Mouse (Mus musculus) kidney, postnatal 0 days (tissue): ENCODE data around the gene Mtg1. TPM values are rescaled to one million over a fixed set of nuclear protein-coding genes. Genes with fewer than 3 reads are reported as not detected.
"Not testable (repeated sequence)": the region's sequence is repeated elsewhere in the genome, so short reads cannot be mapped to it uniquely, and the experiment has no call there.

ENCODE experiments used
- ATAC-seq: fragments of 200-750 bp; cut with Nextera tagmentation; replicated peaks from 2 replicates; pipeline ENCODE4 v1.8.0; 2017; ENCODE audit warnings: low read depth, moderate number of reproducible peaks, moderate TSS enrichment, moderate library complexity; ENCODE audit not compliant: low FRiP score
- DNase-seq: peaks from one replicate; pipeline ENCODE4 v3.0.0-alpha.2; 2016; ENCODE audit warnings: low spot score
- H3K27ac ChIP-seq: fragments of 300-500 bp; sonication (generic); 2 replicates; pipeline ENCODE4 v1.5.1; 2014; ENCODE audit warnings: mild to moderate bottlenecking
- H3K27me3 ChIP-seq: fragments of 300-500 bp; sonication (generic); 2 replicates; pipeline ENCODE4 v1.6.1; 2014; ENCODE audit warnings: low read length, mixed read lengths; ENCODE audit not compliant: insufficient read depth
- H3K36me3 ChIP-seq: fragments of 300-500 bp; sonication (generic); 2 replicates; pipeline ENCODE4 v1.6.1; 2014; ENCODE audit warnings: low read length, mixed read lengths; ENCODE audit not compliant: insufficient read depth
- H3K4me1 ChIP-seq: fragments of 300-500 bp; sonication (generic); replicated peaks from 2 replicates; pipeline ENCODE4 v1.6.1; 2014; ENCODE audit warnings: antibody characterized with exemption, low read length, mixed read lengths; ENCODE audit not compliant: insufficient read depth
- H3K4me2 ChIP-seq: fragments of 300-500 bp; sonication (generic); 2 replicates; pipeline ENCODE4 v1.6.1; 2014; ENCODE audit warnings: mild to moderate bottlenecking, low read length, moderate library complexity, mixed read lengths
- H3K4me3 ChIP-seq: fragments of 300-500 bp; sonication (generic); replicated peaks from 2 replicates; pipeline ENCODE4 v1.5.1; 2014; ENCODE audit warnings: low read depth, low read length
- H3K9ac ChIP-seq: fragments of 300-500 bp; sonication (generic); 2 replicates; pipeline ENCODE4 v1.6.1; 2014; ENCODE audit warnings: low read depth, low read length
- H3K9me3 ChIP-seq: fragments of 300-500 bp; sonication (generic); replicated peaks from 2 replicates; pipeline ENCODE4 v1.6.1; 2016; ENCODE audit warnings: low read length, inconsistent platforms, mixed read lengths
- CTCF ChIP-seq: IDR thresholded peaks from 2 replicates; pipeline ENCODE4 v1.5.1; 2016; ENCODE audit warnings: antibody characterized with exemption, low read depth, mild to moderate bottlenecking, moderate library complexity
- WGBS: fragments of 180-500 bp; shearing (Covaris S2); extraction: QIAGEN DNeasy Blood & Tissue Kit; methylation state at CpG from one replicate; pipeline ENCODE4 v1.1.7; 2014; 5-methylcytosine and 5-hydroxymethylcytosine counted together
- polyA plus RNA-seq: library from polyadenylated mRNA; unstranded; fragments of >200 nt; fragmentation: Nextera tagmentation; extraction: Ambion mirVana; gene quantifications from 2 replicates; pipeline ENCODE4 v1.2.1, GENCODE M21; 2015

Gene Mtg1
- polyA plus RNA-seq, 1 experiment from 2014 or later = 29.9 TPM

GRCm38 (mm10) chr7:140126022-140126350 is 11.4 kb upstream of the Mtg1 start:
- TF ChIP-seq CTCF = no peak
- Histone ChIP-seq H3K4me1 (no peaks in the 10 kb centered on the region; the same call in 1 of the 2 replicates), H3K9me3 (no peaks in the 10 kb centered on the region), H3K4me2 (peak overlapping the region; percentile 86), H3K27me3 (no peaks in the 10 kb centered on the region), H3K4me3 (peak overlapping the region; percentile 84), H3K27ac (peak overlapping the region; percentile 73), H3K9ac (peak overlapping the region; percentile 91), H3K36me3 (peaks cover 12% of the 10 kb centered on the region; the same call in 1 of the 2 replicates)
- no peak; the same call in none of the 2 replicates for ATAC-seq
- DNase-seq = no peak
- 12% methylated on average over 5 of the region's 5 CpGs for WGBS

- Histone ChIP-seq H3K4me3 (no peak overlapping the region), H3K4me1 (no peaks in the 10 kb centered on the region; the same call in 1 of the 2 replicates), H3K27me3 (no peaks in the 10 kb centered on the region), H3K4me2 (no peak overlapping the region), H3K9ac (no peak overlapping the region), H3K27ac (no peak overlapping the region), H3K36me3 (peaks cover 12% of the 10 kb centered on the region; the same call in 1 of the 2 replicates), H3K9me3 (no peaks in the 10 kb centered on the region)
- 94% methylated on average over 3 of the region's 3 CpGs for WGBS
- ATAC-seq (no peak), DNase-seq (no peak)
- no peak for TF ChIP-seq CTCF
Measured at GRCm38 (mm10) chr7:140126934-140127333, 10.4 kb upstream of the Mtg1 start.

DNA sequence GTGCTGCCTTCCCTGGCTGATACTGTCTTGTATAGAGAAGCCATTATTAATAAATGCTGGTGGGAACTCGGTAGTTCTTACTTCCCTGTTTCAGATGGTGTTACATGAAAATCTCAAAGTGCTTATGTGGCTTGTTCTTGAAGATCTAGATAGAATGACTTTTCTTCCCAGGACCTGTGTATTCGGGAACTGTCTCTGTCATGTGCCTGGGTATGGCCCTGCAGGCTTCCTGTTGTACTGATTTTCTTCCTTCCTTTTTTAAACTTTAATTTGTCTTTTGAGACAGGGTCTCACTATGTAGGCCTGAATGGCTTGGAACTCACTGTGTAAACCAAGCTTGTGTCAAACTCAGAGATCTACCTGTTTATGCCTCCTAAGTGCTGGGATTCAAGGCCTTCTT is 9.5 kb upstream of the Mtg1 start:
- peaks cover 12% of the 10 kb centered on the region; the same call in 1 of the 2 replicates for H3K36me3 ChIP-seq
- no peaks in the 10 kb centered on the region for H3K27me3 ChIP-seq
- H3K27ac ChIP-seq = no peak overlapping the region
- no peak overlapping the region for H3K4me2 ChIP-seq
- H3K4me3 ChIP-seq = no peak overlapping the region
- H3K9ac ChIP-seq = no peak overlapping the region
- 81% methylated on average over 2 of the region's 2 CpGs for WGBS
- ATAC-seq = no peak
- H3K9me3 ChIP-seq = no peaks in the 10 kb centered on the region
- DNase-seq = no peak
- H3K4me1 ChIP-seq = no peaks in the 10 kb centered on the region; the same call in 1 of the 2 replicates
- no peak for TF ChIP-seq CTCF

DNA sequence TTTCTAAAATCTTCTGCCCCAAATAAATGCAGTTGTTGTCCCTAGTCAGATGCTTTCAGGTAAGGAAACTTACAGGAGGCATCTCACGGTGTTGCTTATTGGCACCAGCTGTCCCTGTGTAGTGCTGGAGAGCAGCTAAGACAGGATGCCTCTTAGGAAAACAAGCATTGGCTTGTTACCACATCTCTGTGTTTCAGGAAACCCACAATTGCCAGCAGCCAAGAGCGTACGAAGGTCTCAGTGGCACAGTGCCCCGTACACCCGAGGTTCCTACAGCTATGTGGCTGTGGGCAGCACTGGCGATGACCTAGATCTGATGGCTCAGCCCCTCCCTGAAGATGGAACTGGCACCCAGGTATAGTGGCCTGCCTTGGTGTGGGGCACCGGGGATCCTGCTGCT is 5.2 kb upstream of the Mtg1 start:
- not testable (repeated sequence) for H3K27me3 ChIP-seq, H3K4me3 ChIP-seq, H3K4me1 ChIP-seq, H3K4me2 ChIP-seq, DNase-seq, H3K27ac ChIP-seq, ATAC-seq, H3K9me3 ChIP-seq, H3K9ac ChIP-seq
- WGBS = 91% methylated on average over 7 of the region's 7 CpGs
- peaks cover 15% of the 10 kb centered on the region; the same call in 1 of the 2 replicates for H3K36me3 ChIP-seq

- not testable (repeated sequence) for ATAC-seq, H3K9me3 ChIP-seq, H3K27ac ChIP-seq, H3K4me1 ChIP-seq, H3K4me2 ChIP-seq, DNase-seq, H3K9ac ChIP-seq, H3K4me3 ChIP-seq, H3K27me3 ChIP-seq
- peaks cover 15% of the 10 kb centered on the region; the same call in 1 of the 2 replicates for H3K36me3 ChIP-seq
- WGBS = 90% methylated on average over 3 of the region's 7 CpGs
Measured at GRCm38 (mm10) chr7:140134033-140134432, 3.3 kb upstream of the Mtg1 start.

DNA sequence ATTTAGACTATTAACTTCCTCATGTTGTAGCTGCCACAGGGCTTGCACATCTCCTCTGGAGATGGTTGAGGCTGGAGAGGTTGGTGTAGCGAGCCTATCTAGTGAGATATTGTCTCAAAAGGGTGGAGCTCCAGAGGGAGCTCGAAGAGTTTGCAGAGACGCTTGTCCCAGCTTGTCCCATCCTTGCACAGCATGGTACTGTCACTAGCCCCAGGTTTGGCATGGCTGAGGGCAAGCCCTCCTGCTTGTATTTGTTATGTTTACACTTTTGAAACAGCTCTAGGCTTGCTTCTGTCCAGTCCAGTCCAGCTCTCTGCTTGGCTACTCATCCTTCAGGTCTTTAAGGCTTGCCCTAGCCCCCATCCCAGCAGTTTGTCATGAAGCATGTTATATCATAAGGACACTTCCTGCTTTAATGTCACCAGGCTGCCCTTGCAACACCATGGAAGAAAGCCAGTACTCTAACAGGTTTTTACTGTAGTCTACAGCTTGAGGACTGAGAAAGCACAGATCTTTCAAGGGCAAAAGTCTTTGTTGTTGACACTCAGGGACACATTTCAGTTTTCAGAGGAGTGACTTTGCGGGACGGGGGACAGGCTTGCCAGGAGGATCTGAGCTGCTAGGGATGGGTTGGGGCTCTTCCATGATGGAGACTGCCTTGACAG is 2.1 kb upstream of the Mtg1 start:
- peaks cover 7% of the 10 kb centered on the region; the same call in 1 of the 2 replicates for H3K36me3 ChIP-seq
- 90% methylated on average over 5 of the region's 5 CpGs for WGBS
- no peak overlapping the region for H3K4me2 ChIP-seq
- ATAC-seq (no peak), DNase-seq (no peak)
- no peaks in the 10 kb centered on the region for H3K27me3 ChIP-seq
- H3K9me3 ChIP-seq = no peaks in the 10 kb centered on the region
- no peak overlapping the region for H3K27ac ChIP-seq
- TF ChIP-seq CTCF = no peak
- H3K9ac ChIP-seq = no peak overlapping the region
- H3K4me3 ChIP-seq = no peak overlapping the region
- H3K4me1 ChIP-seq = no peaks in the 10 kb centered on the region

GRCm38 (mm10) chr7:140138021-140138310 is 602 bp downstream of the Mtg1 start:
- WGBS = 0% methylated on average over 8 of the region's 8 CpGs
- Histone ChIP-seq H3K36me3 (0 out of 2 replicates have a peak, but pooled peaks cover 4% of the 10 kb centered on the region), H3K4me1 (no peaks in the 10 kb centered on the region), H3K9ac (peak overlapping the region; percentile 74), H3K4me2 (peak overlapping the region; percentile 77), H3K9me3 (no peaks in the 10 kb centered on the region), H3K27me3 (no peaks in the 10 kb centered on the region), H3K4me3 (peak overlapping the region; percentile 65), H3K27ac (peak overlapping the region; percentile 88)
- no peak for TF ChIP-seq CTCF
- no peak for DNase-seq
- ATAC-seq = no peak
